In the genomic region with DNA sequence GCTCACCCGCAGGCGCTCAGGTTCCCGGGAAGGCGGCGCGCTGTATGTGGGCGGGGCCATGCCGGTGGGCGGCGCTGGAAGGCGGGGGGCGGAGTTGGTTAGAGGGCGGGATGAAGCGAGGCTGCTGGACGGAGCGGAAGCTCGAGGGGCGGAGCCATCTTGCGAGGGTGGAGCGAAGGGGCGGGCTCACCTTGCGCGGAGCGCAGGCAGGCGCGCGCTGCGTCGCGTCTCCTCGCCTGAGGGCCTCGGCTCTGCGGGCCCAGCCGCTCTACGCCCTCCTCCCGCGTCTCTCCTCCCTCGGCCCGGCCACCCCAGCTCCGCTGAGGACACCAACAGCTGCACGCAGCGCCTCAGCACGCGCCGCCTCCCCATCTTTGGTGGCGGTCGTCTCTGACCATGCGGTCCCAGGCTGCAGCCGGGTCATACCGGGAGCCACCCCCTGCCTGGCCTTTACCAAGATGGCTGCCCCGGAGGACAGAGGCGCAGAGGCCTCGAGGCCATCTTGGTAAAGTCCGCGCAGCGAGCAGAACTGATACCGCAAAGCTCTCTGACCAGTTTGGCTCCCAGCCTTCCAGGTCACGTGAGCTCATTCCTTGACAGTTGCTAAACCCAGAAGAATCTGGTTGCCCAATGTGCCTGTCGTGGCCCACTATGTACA, we compare ENCODE assay signal across 8 mouse cellular contexts. TPM values are rescaled to one million over a fixed set of nuclear protein-coding genes. Genes with fewer than 3 reads are reported as not detected.
DNase-seq lines count a peak whose midpoint lies in the region; ATAC-seq lines count a peak whose summit lies in the region.

A gene (minus strand): TSS at position 46 of the 658 bp plus-strand sequence.

- ATAC-seq in intestine, embryonic 14.5 days (replicated peaks; ENCODE audit: low FRiP score, low TSS enrichment, low read depth): peak; percentile 100

- intact Hi-C loops in left cerebral cortex, postnatal 14 days (cut with DNase I): loop anchor here (5.0 kb wide), 1 partner anchor 44 kb away; no protein-coding TSS in a partner anchor

- H3K27ac ChIP-seq in intestine, embryonic 14.5 days (ENCODE audit: low read depth): peak within 1 kb of the TSS; percentile 95

- peak; percentile 100 for DNase-seq in adrenal gland, adult 18-20 months (ENCODE audit: low spot score in 2 of 2)
- DNase-seq in embryo, embryonic 11 days: peak; percentile 99
- peak; percentile 98 for DNase-seq in gastrocnemius, postnatal 25 days
- DNase-seq in intestine, embryonic 14.5 days (ENCODE audit: low spot score): peak; percentile 100
- DNase-seq in left cerebral cortex, postnatal 14 days (ENCODE audit: low spot score in 2 of 2): peak; percentile 97 to 98
- peak; percentile 99 for DNase-seq in mesoderm, embryonic 11.5 days (ENCODE audit: low read depth, low spot score)
- peak; percentile 97 for DNase-seq in right cerebral cortex, postnatal 36 days (ENCODE audit: low spot score in 2 of 2)
- peak; percentile 98 for DNase-seq in yolk sac, embryonic 10.5 days (ENCODE audit: low spot score)

- no peaks in the 10 kb centered on the region for H3K4me1 ChIP-seq in intestine, embryonic 14.5 days (replicated peaks; ENCODE audit: control insufficient read depth, insufficient read depth, low read length)

- WGBS in intestine, embryonic 14.5 days: under 1% methylated on average over 40 of the region's 59 CpGs

- no peaks in the 10 kb centered on the region for H3K36me3 ChIP-seq in intestine, embryonic 14.5 days (ENCODE audit: control insufficient read depth, insufficient read depth, low read length)

- peak within 1 kb of the TSS; percentile 67 for H3K4me3 ChIP-seq in intestine, embryonic 14.5 days (ENCODE audit: low read depth, low read length)

- peak within 1 kb of the TSS; percentile 79 for H3K9ac ChIP-seq in intestine, embryonic 14.5 days (ENCODE audit: low read length)

- no peaks in the 10 kb centered on the region for H3K9me3 ChIP-seq in intestine, embryonic 14.5 days (ENCODE audit: control insufficient read depth, low read length)

- H3K4me2 ChIP-seq in intestine, embryonic 14.5 days (ENCODE audit: low read length): peak within 1 kb of the TSS; percentile 77

- H3K27me3 ChIP-seq in intestine, embryonic 14.5 days (replicated peaks; ENCODE audit: control insufficient read depth, insufficient read depth, low read length): no peaks in the 10 kb centered on the region

RNA-seq across cellular contexts. Expression of the gene that starts here (rescaled TPM):
- total RNA-seq in adrenal gland, adult 18-20 months (2021): 10 to 100 TPM in 1 of 2 experiments, 1 to 10 TPM in 1; 9.8 to 26.2 TPM
- total RNA-seq in gastrocnemius, postnatal 25 days (2021): 10 to 100 TPM in 1 of 2 experiments, 1 to 10 TPM in 1; 7.7 to 10.9 TPM
- polyA plus RNA-seq in intestine, embryonic 14.5 days (2014; fragmentation: Nextera tagmentation; extraction: Ambion mirVana): 4.2 and 5.1 TPM in 2 replicates
- total RNA-seq in left cerebral cortex, postnatal 14 days (2021): 1 to 10 TPM; 8.6 to 9.0 TPM

Comparison
In these comparisons a context has a peak if more than half of its experiments do, and no peak if none do; other contexts are left out.
1. Peak in every context shown above with its lines: DNase-seq, ATAC-seq, H3K4me3 ChIP-seq and H3K27ac ChIP-seq.